Mouse (Mus musculus): ENCODE measurements around the gene Iffo2. TPM values are rescaled to one million over a fixed set of nuclear protein-coding genes. Genes with fewer than 3 reads are reported as not detected.

Gene Iffo2
- total and polyA plus RNA-seq, 3 experiments = 1.3 to 2.7 TPM; not detected in 1

GRCm38 (mm10) chr4:139669847-139670246, 139.5 kb downstream of the Iffo2 start:
- TF ChIP-seq CTCF (IDR thresholded peaks at IDR 0.05 in 2 of 3, conservative IDR thresholded peaks at IDR 0.05 in 1 of 3; ENCODE audit: control insufficient read depth in 1 of 3, insufficient read depth in 1 of 3, low read depth in 2 of 3, low read length in 3 of 3, poor library complexity in 1 of 3, severe bottlenecking in 1 of 3) = peak; percentile 74 to 90 (median 76)
- peak; percentile 69 for TF ChIP-seq RAD21 (IDR thresholded peaks at IDR 0.05; ENCODE audit: low read depth, low read length)
- no peak for TF ChIP-seq JUND (IDR thresholded peaks at IDR 0.05; ENCODE audit: low read depth, low read length)
- peak; percentile 53 for TF ChIP-seq ZC3H11A (IDR thresholded peaks at IDR 0.05; ENCODE audit: low read depth, low read length)
- no peak for TF ChIP-seq USF1 (IDR thresholded peaks at IDR 0.05; ENCODE audit: low read depth, low read length)
- TF ChIP-seq SMC3 (IDR thresholded peaks at IDR 0.05; ENCODE audit: low read depth, low read length) = peak; percentile 70
- no peaks in the 10 kb centered on the region for H3K4me1 ChIP-seq (ENCODE audit: control insufficient read depth in 1 of 2, insufficient read depth in 2 of 2, low read length in 2 of 2)
- no peaks in the 10 kb centered on the region for H3K79me2 ChIP-seq (ENCODE audit: control insufficient read depth, insufficient read depth, low read length, poor library complexity)
- no peak overlapping the region for H3K27ac ChIP-seq (ENCODE audit: control insufficient read depth, low read depth, low read length)
- no peaks in the 10 kb centered on the region for H3K36me3 ChIP-seq (ENCODE audit: control insufficient read depth in 1 of 2, insufficient read depth in 2 of 2, low read length in 2 of 2)
- no peaks in the 10 kb centered on the region for H3K27me3 ChIP-seq (ENCODE audit: control insufficient read depth in 1 of 2, insufficient read depth in 2 of 2, low read length in 2 of 2)
- H3K4me3 ChIP-seq (ENCODE audit: control insufficient read depth in 1 of 2, insufficient read depth in 1 of 2, low read depth in 2 of 2, low read length in 2 of 2) = no peak overlapping the region
- H3K9ac ChIP-seq (ENCODE audit: control insufficient read depth, low read depth, low read length, poor library complexity, severe bottlenecking) = no peak overlapping the region
- H3K9me3 ChIP-seq (replicated peaks; ENCODE audit: insufficient read depth, low read length) = no peaks in the 10 kb centered on the region
- DNase-seq (ENCODE audit: low read depth, low spot score) = peak; percentile 52

Other genes starting within 250 kb of the Iffo2 start
- gene Pqlc2, start 219.8 kb upstream of the Iffo2 start, total RNA-seq (2012; rRNA removed) = 5.2 and 5.3 TPM in 2 replicates
- gene Pqlc2, start 219.8 kb upstream of the Iffo2 start, polyA plus RNA-seq (2012; ENCODE audit: insufficient read depth in 1 of 2, insufficient read length in 2 of 2, low read depth in 1 of 2, low replicate concordance in 2 of 2, missing spikeins in 1 of 2) = 10 to 100 TPM in 1 of 2 experiments, not detected in 1; 12.0 TPM
- 30.1 and 39.4 TPM in 2 replicates for gene Akr7a5, start 219.8 kb upstream of the Iffo2 start, total RNA-seq (2012; rRNA removed)
- gene Akr7a5, start 219.8 kb upstream of the Iffo2 start, polyA plus RNA-seq (2012; ENCODE audit: insufficient read depth in 1 of 2, insufficient read length in 2 of 2, low read depth in 1 of 2, low replicate concordance in 2 of 2, missing spikeins in 1 of 2) = 10 to 100 TPM in 1 of 2 experiments, not detected in 1; 43.2 TPM
- gene Mrto4, start 178.0 kb upstream of the Iffo2 start, total RNA-seq (2012; rRNA removed) = 320 and 353 TPM in 2 replicates
- 100 to 1,000 TPM in 1 of 2 experiments, not detected in 1; 253 TPM for gene Mrto4, start 178.0 kb upstream of the Iffo2 start, polyA plus RNA-seq (2012; ENCODE audit: insufficient read depth in 1 of 2, insufficient read length in 2 of 2, low read depth in 1 of 2, low replicate concordance in 2 of 2, missing spikeins in 1 of 2)
- 40.1 and 50.4 TPM in 2 replicates for gene Emc1, start 178.0 kb upstream of the Iffo2 start, total RNA-seq (2012; rRNA removed)
- 10 to 100 TPM in 1 of 2 experiments, not detected in 1; 17.3 TPM for gene Emc1, start 178.0 kb upstream of the Iffo2 start, polyA plus RNA-seq (2012; ENCODE audit: insufficient read depth in 1 of 2, insufficient read length in 2 of 2, low read depth in 1 of 2, low replicate concordance in 2 of 2, missing spikeins in 1 of 2)
- gene Ubr4, start 177.9 kb upstream of the Iffo2 start, total RNA-seq (2012; rRNA removed) = 81.9 and 94.9 TPM in 2 replicates
- 100 to 1,000 TPM; 177 to 270 TPM for gene Ubr4, start 177.9 kb upstream of the Iffo2 start, polyA plus RNA-seq (2012; ENCODE audit: insufficient read depth in 1 of 2, insufficient read length in 2 of 2, low read depth in 1 of 2, low replicate concordance in 2 of 2, missing spikeins in 1 of 2)
- gene Gm21969, start 72.6 kb downstream of the Iffo2 start, total RNA-seq (2012; rRNA removed) = not detected in 2 replicates
- gene Gm21969, start 72.6 kb downstream of the Iffo2 start, polyA plus RNA-seq (2012; ENCODE audit: insufficient read depth in 1 of 2, insufficient read length in 2 of 2, low read depth in 1 of 2, low replicate concordance in 2 of 2, missing spikeins in 1 of 2) = under 1 TPM in 1 of 2 experiments, not detected in 1; 0.03 TPM
- gene Aldh4a1, start 92.3 kb downstream of the Iffo2 start, total RNA-seq (2012; rRNA removed) = 11.0 and 11.7 TPM in 2 replicates
- 10 to 100 TPM in 1 of 2 experiments, not detected in 1; 12.3 TPM for gene Aldh4a1, start 92.3 kb downstream of the Iffo2 start, polyA plus RNA-seq (2012; ENCODE audit: insufficient read depth in 1 of 2, insufficient read length in 2 of 2, low read depth in 1 of 2, low replicate concordance in 2 of 2, missing spikeins in 1 of 2)
- not detected in 2 replicates for gene Tas1r2, start 123.0 kb downstream of the Iffo2 start, total RNA-seq (2012; rRNA removed)
- gene Tas1r2, start 123.0 kb downstream of the Iffo2 start, polyA plus RNA-seq (2012; ENCODE audit: insufficient read depth in 1 of 2, insufficient read length in 2 of 2, low read depth in 1 of 2, low replicate concordance in 2 of 2, missing spikeins in 1 of 2) = not detected